In genomic region chr1:89454196-89455123, GRCm38 (mm10) we compare ENCODE assay signal across 8 mouse cellular contexts. TPM values are rescaled to one million over a fixed set of nuclear protein-coding genes. Genes with fewer than 3 reads are reported as not detected.
DNase-seq lines count a peak whose midpoint lies in the region; ATAC-seq lines count a peak whose summit lies in the region.

Gene Agap1, plus strand, starts transcription at chr1:89454806.

- H3K36me3 ChIP-seq in intestine, embryonic 15.5 days = no peaks in the 10 kb centered on the region

- peak within 1 kb of the TSS; percentile 85 for H3K27ac ChIP-seq in intestine, embryonic 15.5 days

- H3K4me1 ChIP-seq in intestine, embryonic 15.5 days (replicated peaks) = peaks cover 20% of the 10 kb centered on the region

- no peaks in the 10 kb centered on the region for H3K9me3 ChIP-seq in intestine, embryonic 15.5 days

- peak within 1 kb of the TSS; percentile 78 for H3K9ac ChIP-seq in intestine, embryonic 15.5 days

- intact Hi-C loops in gastrocnemius, postnatal 36 days (cut with DNase I) = loop anchor here (5.0 kb wide), 2 partner anchors 68 to 133 kb away; no protein-coding TSS in a partner anchor
- intact Hi-C loops in left cerebral cortex, postnatal 14 days (cut with DNase I) = loop anchor here (5.0 kb wide), 2 partner anchors 47 to 68 kb away; no protein-coding TSS in a partner anchor

- H3K4me3 ChIP-seq in intestine, embryonic 15.5 days (replicated peaks) = peak within 1 kb of the TSS; percentile 82

- ATAC-seq in intestine, embryonic 15.5 days = peak; percentile 96
- peak; percentile 68 for ATAC-seq in megakaryocyte-erythroid progenitor cell, adult 5-6 weeks (replicated peaks; ENCODE audit: low FRiP score, low TSS enrichment, poor library complexity, severe bottlenecking)

- H3K4me2 ChIP-seq in intestine, embryonic 15.5 days (replicated peaks) = peak within 1 kb of the TSS; percentile 94

- under 1% methylated on average over 95 of the region's 118 CpGs for WGBS in intestine, embryonic 15.5 days

- no peaks in the 10 kb centered on the region for H3K27me3 ChIP-seq in intestine, embryonic 15.5 days (replicated peaks)

- peak; percentile 93 for DNase-seq in adrenal gland, adult 8-10 months
- DNase-seq in embryo, embryonic 11.5 days (ENCODE audit: low read depth, low spot score) = peak; percentile 88
- DNase-seq in gastrocnemius, postnatal 36 days = peak; percentile 93 to 95
- peak; percentile 92 to 94 for DNase-seq in left cerebral cortex, postnatal 14 days (ENCODE audit: low spot score in 2 of 2)
- DNase-seq in right cerebral cortex, postnatal 36 days (ENCODE audit: low spot score in 2 of 2) = peak; percentile 89 to 91
- DNase-seq in urinary bladder, postnatal 4 days (ENCODE audit: low spot score in 2 of 2) = peak; percentile 95

RNA-seq across cellular contexts. Expression of gene Agap1, which starts in this region (rescaled TPM):
- 100 to 1,000 TPM in 1 of 4 experiments, 10 to 100 TPM in 3; 51.4 to 101 (median 75.3) TPM for total RNA-seq in adrenal gland, adult 8-10 months (2022)
- total RNA-seq in gastrocnemius, postnatal 36 days (2021) = 10 to 100 TPM; 16.5 to 26.3 TPM
- 9.4 and 10.9 TPM in 2 replicates for polyA plus RNA-seq in intestine, embryonic 15.5 days (2015; fragmentation: Nextera tagmentation; extraction: Ambion mirVana)
- 100 to 1,000 TPM; 246 to 257 TPM for total RNA-seq in left cerebral cortex, postnatal 14 days (2021)
- 29.5 and 35.0 TPM in 2 replicates for total RNA-seq in megakaryocyte-erythroid progenitor cell, adult 5-6 weeks (2014; fragmentation: Nextera tagmentation)
- 12.8 and 21.7 TPM in 2 replicates for total RNA-seq in megakaryocyte-erythroid progenitor cell, adult 5-6 weeks (2017)

Comparison
In these comparisons a context has a peak if more than half of its experiments do, and no peak if none do; other contexts are left out.
1. Peak in every context shown above with its lines: DNase-seq, ATAC-seq, H3K4me3 ChIP-seq and H3K27ac ChIP-seq.